Mouse (Mus musculus): ENCODE measurements around the gene Rhot1. TPM values are rescaled to one million over a fixed set of nuclear protein-coding genes. Genes with fewer than 3 reads are reported as not detected.
A peak's percentile ranks its signal among the peaks of the same experiment; 100 is the strongest.

Gene Rhot1
- polyA plus RNA-seq, 1 experiment from 2014 or later: 28.4 TPM

GRCm38 (mm10) chr11:80199773-80200172 lies 9.0 kb upstream of the Rhot1 start:
- no peak overlapping the region for H3K4me2 ChIP-seq (replicated peaks; ENCODE audit: low read depth)
- DNase-seq (ENCODE audit: low spot score) (no peak), ATAC-seq (ENCODE audit: low FRiP score, low TSS enrichment) (no peak)
- TF ChIP-seq CTCF (IDR thresholded peaks at IDR 0.05; ENCODE audit: low read depth) (peak; percentile 58), EP300 (optimal IDR thresholded peaks at IDR 0.05) (no peak)
- no peaks in the 10 kb centered on the region for H3K4me1 ChIP-seq (replicated peaks; ENCODE audit: control insufficient read depth, insufficient read depth)
- 96% methylated on average over 2 of the region's 2 CpGs for WGBS
- no peak overlapping the region for H3K9ac ChIP-seq (ENCODE audit: low read length)
- H3K36me3 ChIP-seq (ENCODE audit: control insufficient read depth, insufficient read depth, low read length): no peaks in the 10 kb centered on the region
- no peak overlapping the region for H3K4me3 ChIP-seq (ENCODE audit: low read depth, low read length)
- no peak overlapping the region for H3K27ac ChIP-seq (replicated peaks)
- no peaks in the 10 kb centered on the region for H3K9me3 ChIP-seq (ENCODE audit: control insufficient read depth, low read length)
- H3K27me3 ChIP-seq (ENCODE audit: control insufficient read depth, insufficient read depth, low read length): no peaks in the 10 kb centered on the region

GRCm38 (mm10) chr11:80200326-80200725 lies 8.5 kb upstream of the Rhot1 start:
- H3K4me2 ChIP-seq (replicated peaks; ENCODE audit: low read depth): no peak overlapping the region
- no peaks in the 10 kb centered on the region for H3K4me1 ChIP-seq (replicated peaks; ENCODE audit: control insufficient read depth, insufficient read depth)
- TF ChIP-seq EP300 (optimal IDR thresholded peaks at IDR 0.05) (no peak), CTCF (IDR thresholded peaks at IDR 0.05; ENCODE audit: low read depth) (peak; percentile 70)
- no peak for ATAC-seq (ENCODE audit: low FRiP score, low TSS enrichment)
- no peak overlapping the region for H3K4me3 ChIP-seq (ENCODE audit: low read depth, low read length)
- H3K27me3 ChIP-seq (ENCODE audit: control insufficient read depth, insufficient read depth, low read length): no peaks in the 10 kb centered on the region
- no peak for DNase-seq (ENCODE audit: low spot score)
- no peak overlapping the region for H3K9ac ChIP-seq (ENCODE audit: low read length)
- WGBS: 70% methylated on average over 1 of the region's 1 CpGs
- no peaks in the 10 kb centered on the region for H3K36me3 ChIP-seq (ENCODE audit: control insufficient read depth, insufficient read depth, low read length)
- H3K27ac ChIP-seq (replicated peaks): no peak overlapping the region
- H3K9me3 ChIP-seq (ENCODE audit: control insufficient read depth, low read length): no peaks in the 10 kb centered on the region

- no peaks in the 10 kb centered on the region for H3K4me1 ChIP-seq (replicated peaks; ENCODE audit: control insufficient read depth, insufficient read depth)
- DNase-seq (ENCODE audit: low spot score): peak; percentile 49
- no peaks in the 10 kb centered on the region for H3K9me3 ChIP-seq (ENCODE audit: control insufficient read depth, low read length)
- 60% methylated on average over 6 of the region's 6 CpGs for WGBS
- no peaks in the 10 kb centered on the region for H3K36me3 ChIP-seq (ENCODE audit: control insufficient read depth, insufficient read depth, low read length)
- TF ChIP-seq CTCF (IDR thresholded peaks at IDR 0.05; ENCODE audit: low read depth): no peak
- no peak for TF ChIP-seq EP300 (optimal IDR thresholded peaks at IDR 0.05)
- no peaks in the 10 kb centered on the region for H3K27me3 ChIP-seq (ENCODE audit: control insufficient read depth, insufficient read depth, low read length)
- no peak overlapping the region for H3K4me3 ChIP-seq (ENCODE audit: low read depth, low read length)
- no peak overlapping the region for H3K4me2 ChIP-seq (replicated peaks; ENCODE audit: low read depth)
- no peak overlapping the region for H3K9ac ChIP-seq (ENCODE audit: low read length)
- no peak overlapping the region for H3K27ac ChIP-seq (replicated peaks)
- ATAC-seq (ENCODE audit: low FRiP score, low TSS enrichment): peak; percentile 74; the same call in 1 of the 2 replicates
Measured at GRCm38 (mm10) chr11:80202296-80202695, 6.5 kb upstream of the Rhot1 start.

GRCm38 (mm10) chr11:80204037-80204436 lies 4.8 kb upstream of the Rhot1 start:
- ATAC-seq (ENCODE audit: low FRiP score, low TSS enrichment) (no peak), DNase-seq (ENCODE audit: low spot score) (no peak)
- Histone ChIP-seq H3K27ac (replicated peaks) (no peak overlapping the region), H3K4me1 (replicated peaks; ENCODE audit: control insufficient read depth, insufficient read depth) (no peaks in the 10 kb centered on the region), H3K4me2 (replicated peaks; ENCODE audit: low read depth) (no peak overlapping the region), H3K9me3 (ENCODE audit: control insufficient read depth, low read length) (no peaks in the 10 kb centered on the region), H3K9ac (ENCODE audit: low read length) (no peak overlapping the region), H3K27me3 (ENCODE audit: control insufficient read depth, insufficient read depth, low read length) (no peaks in the 10 kb centered on the region), H3K36me3 (ENCODE audit: control insufficient read depth, insufficient read depth, low read length) (no peaks in the 10 kb centered on the region), H3K4me3 (ENCODE audit: low read depth, low read length) (no peak overlapping the region)
- TF ChIP-seq CTCF (IDR thresholded peaks at IDR 0.05; ENCODE audit: low read depth) (no peak), EP300 (optimal IDR thresholded peaks at IDR 0.05) (no peak)
- 79% methylated on average over 3 of the region's 3 CpGs for WGBS

GRCm38 (mm10) chr11:80204941-80205340 lies 3.9 kb upstream of the Rhot1 start:
- TF ChIP-seq EP300 (optimal IDR thresholded peaks at IDR 0.05): no peak
- TF ChIP-seq CTCF (IDR thresholded peaks at IDR 0.05; ENCODE audit: low read depth): no peak
- no peak for ATAC-seq (ENCODE audit: low FRiP score, low TSS enrichment)
- no peak overlapping the region for H3K27ac ChIP-seq (replicated peaks)
- 60% methylated on average over 5 of the region's 5 CpGs for WGBS
- DNase-seq (ENCODE audit: low spot score): no peak
- H3K9ac ChIP-seq (ENCODE audit: low read length): no peak overlapping the region
- no peaks in the 10 kb centered on the region for H3K27me3 ChIP-seq (ENCODE audit: control insufficient read depth, insufficient read depth, low read length)
- no peak overlapping the region for H3K4me3 ChIP-seq (ENCODE audit: low read depth, low read length)
- no peaks in the 10 kb centered on the region for H3K36me3 ChIP-seq (ENCODE audit: control insufficient read depth, insufficient read depth, low read length)
- no peak overlapping the region for H3K4me2 ChIP-seq (replicated peaks; ENCODE audit: low read depth)
- no peaks in the 10 kb centered on the region for H3K4me1 ChIP-seq (replicated peaks; ENCODE audit: control insufficient read depth, insufficient read depth)
- H3K9me3 ChIP-seq (ENCODE audit: control insufficient read depth, low read length): no peaks in the 10 kb centered on the region

- no peaks in the 10 kb centered on the region for H3K4me1 ChIP-seq (replicated peaks; ENCODE audit: control insufficient read depth, insufficient read depth)
- no peaks in the 10 kb centered on the region for H3K27me3 ChIP-seq (ENCODE audit: control insufficient read depth, insufficient read depth, low read length)
- H3K9ac ChIP-seq (ENCODE audit: low read length): no peak overlapping the region
- no peaks in the 10 kb centered on the region for H3K36me3 ChIP-seq (ENCODE audit: control insufficient read depth, insufficient read depth, low read length)
- DNase-seq (ENCODE audit: low spot score) (no peak), ATAC-seq (ENCODE audit: low FRiP score, low TSS enrichment) (peak; percentile 0; the same call in 1 of the 2 replicates)
- no peaks in the 10 kb centered on the region for H3K9me3 ChIP-seq (ENCODE audit: control insufficient read depth, low read length)
- no peak overlapping the region for H3K27ac ChIP-seq (replicated peaks)
- WGBS: 38% methylated on average over 7 of the region's 7 CpGs
- H3K4me2 ChIP-seq (replicated peaks; ENCODE audit: low read depth): no peak overlapping the region
- TF ChIP-seq EP300 (optimal IDR thresholded peaks at IDR 0.05) (no peak), CTCF (IDR thresholded peaks at IDR 0.05; ENCODE audit: low read depth) (no peak)
- H3K4me3 ChIP-seq (ENCODE audit: low read depth, low read length): no peak overlapping the region
Measured at GRCm38 (mm10) chr11:80208465-80208859, 357 bp upstream of the Rhot1 start.
